Mouse (Mus musculus): ENCODE data around the gene Slc25a26. TPM values are rescaled to one million over a fixed set of nuclear protein-coding genes. Genes with fewer than 3 reads are reported as not detected.

Slc25a26 gene
- total RNA-seq, 2 experiments from 2014 or later: 8.5 to 9.2 TPM

- intact Hi-C loops (cut with DNase I; ENCODE audit: low total_unique reads): no loop called here
- DNase-seq: no peak
Measured at GRCm38 (mm10) chr6:94651541-94651940, 151.4 kb downstream of the Slc25a26 start.

GRCm38 (mm10) chr6:94652659-94653213 lies 152.6 kb downstream of the Slc25a26 start:
- DNase-seq: no peak
- intact Hi-C loops (cut with DNase I; ENCODE audit: low total_unique reads): no loop called here

DNA sequence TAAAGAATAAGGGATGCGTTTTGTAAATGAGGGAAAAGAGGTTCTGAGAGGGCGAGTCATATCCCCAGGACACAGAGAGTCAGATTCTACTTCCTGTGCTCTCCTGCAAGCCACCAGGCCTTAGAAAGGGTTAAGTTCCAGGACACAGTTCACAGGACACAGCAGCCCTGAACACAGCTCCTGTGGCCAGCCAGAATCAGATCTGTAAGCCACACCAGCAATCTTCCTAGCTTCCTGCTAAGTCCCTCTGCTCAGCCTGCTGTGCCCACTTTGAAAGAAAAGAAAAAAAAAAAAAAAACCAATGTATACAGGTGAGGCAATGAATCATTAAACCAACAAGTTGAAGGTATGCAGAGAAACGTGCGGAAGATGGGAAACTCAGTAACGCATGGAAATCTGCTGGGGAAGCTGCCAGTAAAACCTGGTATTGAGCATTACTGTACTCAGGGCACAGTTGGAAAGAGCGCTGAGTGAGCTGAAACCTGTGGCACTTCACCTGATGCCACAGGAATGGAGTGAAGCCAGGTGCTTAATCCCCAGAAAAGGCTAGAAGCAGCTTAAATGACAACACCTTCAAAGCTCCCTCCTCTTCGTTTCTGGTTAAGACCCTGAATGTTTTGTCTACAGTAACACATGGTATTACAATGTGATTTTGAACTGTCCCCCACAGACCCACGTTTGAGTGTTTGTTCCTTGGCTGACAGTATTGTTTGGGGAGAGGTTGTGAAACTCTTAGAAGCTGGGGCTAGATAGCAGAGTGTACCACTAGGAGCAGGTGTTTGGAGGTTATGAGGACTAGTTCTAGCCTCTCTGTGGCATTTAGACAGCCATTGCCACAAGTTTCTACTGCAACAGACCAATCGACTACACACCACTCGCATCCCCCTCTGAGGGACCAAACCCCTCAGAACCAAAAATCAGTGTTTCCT lies 153.5 kb downstream of the Slc25a26 start:
- intact Hi-C loops (cut with DNase I; ENCODE audit: low total_unique reads): no loop called here
- no peak for DNase-seq

Small RNAs within 50 kb of the gene (microRNA-seq; reads per million reads assigned to microRNA genes)
- 0 to 0.32 reads per million in 2 experiments for gene Mir7041

Other genes starting within 250 kb of the Slc25a26 start
- 1 to 10 TPM; 6.4 to 6.7 TPM for gene Magi1, start 216.4 kb upstream of the Slc25a26 start, total RNA-seq (2021)
- gene Lrig1, start 199.8 kb downstream of the Slc25a26 start, total RNA-seq (2021): 10 to 100 TPM; 39.7 to 49.4 TPM

Data from gastrocnemius, postnatal 14 days (tissue).